Mouse (Mus musculus): Measurements from ENCODE around the gene Dner. TPM values are rescaled to one million over a fixed set of nuclear protein-coding genes. Genes with fewer than 3 reads are reported as not detected.

Dner gene
- total and polyA plus RNA-seq, 2 experiments from 2014 or later: 322 to 331 TPM

DNA sequence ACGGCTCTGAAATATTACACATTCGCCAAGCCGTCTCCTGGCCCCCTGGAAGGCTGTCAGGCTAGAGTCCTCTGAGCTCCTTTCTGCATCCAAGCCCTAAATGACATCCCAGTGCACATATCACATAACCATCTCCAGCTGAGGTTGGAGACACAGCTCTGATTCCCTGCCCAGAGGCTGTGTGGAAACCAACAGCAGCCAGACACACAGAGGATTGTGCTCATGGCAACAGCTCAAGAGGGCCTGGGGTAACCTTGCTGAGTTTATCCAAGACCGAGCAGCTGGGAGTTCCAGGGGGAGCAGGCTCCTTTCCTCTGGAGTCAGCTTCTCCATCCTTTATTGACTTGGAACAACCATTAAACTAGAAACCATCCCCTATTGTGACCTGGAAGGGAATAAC lies 177.7 kb downstream of the Dner start:
- 47% methylated on average over 4 of the region's 4 CpGs for WGBS
- no peaks in the 10 kb centered on the region for H3K4me1 ChIP-seq (ENCODE audit: insufficient read depth, low read length)
- peak overlapping the region; percentile 5; the same call in 1 of the 2 replicates for H3K27ac ChIP-seq
- no peaks in the 10 kb centered on the region for H3K27me3 ChIP-seq (ENCODE audit: insufficient read depth, low read length)
- no peak for TF ChIP-seq CTCF (IDR thresholded peaks at IDR 0.05; ENCODE audit: low read depth)
- H3K36me3 ChIP-seq (ENCODE audit: insufficient read depth, low read length): no peaks in the 10 kb centered on the region
- H3K4me3 ChIP-seq (ENCODE audit: low read length): no peak overlapping the region
- ATAC-seq (peak; percentile 63; the same call in 1 of the 2 replicates), DNase-seq (ENCODE audit: low spot score) (peak; percentile 32)
- no peak overlapping the region for H3K9ac ChIP-seq (replicated peaks; ENCODE audit: low read length)
- no peaks in the 10 kb centered on the region for H3K9me3 ChIP-seq (ENCODE audit: low read length)
- no peak overlapping the region for H3K4me2 ChIP-seq (ENCODE audit: low read depth, low read length)

DNA sequence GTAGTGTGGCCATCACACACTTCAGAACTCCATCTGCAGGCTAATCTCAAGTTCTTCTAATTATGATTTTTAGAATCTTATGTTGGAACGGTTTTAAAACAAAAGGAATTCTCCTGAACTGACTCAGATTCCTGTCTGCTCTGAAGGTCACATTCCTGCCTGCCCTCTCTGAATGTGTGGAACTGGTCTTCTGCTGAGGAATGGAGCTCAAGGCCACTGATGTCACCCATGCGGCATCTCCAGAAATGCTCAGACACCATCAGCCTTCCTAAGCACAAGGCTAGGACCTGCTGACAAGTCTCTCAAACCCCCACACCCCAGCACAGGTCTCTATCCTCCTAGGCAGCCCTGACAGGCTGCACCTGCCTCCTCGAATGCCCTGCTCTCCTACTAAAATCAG lies 182.8 kb downstream of the Dner start:
- Histone ChIP-seq H3K4me2 (ENCODE audit: low read depth, low read length) (no peak overlapping the region), H3K36me3 (ENCODE audit: insufficient read depth, low read length) (no peaks in the 10 kb centered on the region), H3K9ac (replicated peaks; ENCODE audit: low read length) (no peak overlapping the region), H3K27me3 (ENCODE audit: insufficient read depth, low read length) (no peaks in the 10 kb centered on the region), H3K27ac (no peak overlapping the region), H3K9me3 (ENCODE audit: low read length) (no peaks in the 10 kb centered on the region), H3K4me1 (ENCODE audit: insufficient read depth, low read length) (no peaks in the 10 kb centered on the region), H3K4me3 (ENCODE audit: low read length) (no peak overlapping the region)
- no peak for TF ChIP-seq CTCF (IDR thresholded peaks at IDR 0.05; ENCODE audit: low read depth)
- 53% methylated on average over 3 of the region's 3 CpGs for WGBS
- DNase-seq (ENCODE audit: low spot score) (no peak), ATAC-seq (no peak)

DNA sequence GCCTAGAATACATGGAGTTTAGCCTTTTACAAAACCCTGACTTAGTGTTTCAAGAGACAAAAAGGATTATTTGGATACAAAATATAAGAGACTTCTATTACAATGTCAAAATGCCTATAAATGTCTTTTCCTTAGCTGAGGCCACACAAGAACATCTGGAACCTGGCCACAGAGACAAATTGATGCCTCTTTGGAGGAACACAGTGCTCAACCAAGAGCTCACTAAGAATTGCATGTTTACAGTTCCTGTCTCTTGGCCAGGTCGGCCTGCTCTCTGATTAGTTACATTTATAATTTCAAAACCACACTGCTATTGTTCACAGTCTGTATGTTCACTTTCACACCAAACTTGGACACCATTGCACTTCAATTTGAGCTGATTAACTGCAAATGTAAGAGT lies 187.5 kb downstream of the Dner start:
- no peak for TF ChIP-seq CTCF (IDR thresholded peaks at IDR 0.05; ENCODE audit: low read depth)
- H3K36me3 ChIP-seq (ENCODE audit: insufficient read depth, low read length): no peaks in the 10 kb centered on the region
- H3K4me3 ChIP-seq (ENCODE audit: low read length): no peak overlapping the region
- H3K4me1 ChIP-seq (ENCODE audit: insufficient read depth, low read length): no peaks in the 10 kb centered on the region
- H3K27ac ChIP-seq: no peak overlapping the region
- ATAC-seq (no peak), DNase-seq (ENCODE audit: low spot score) (no peak)
- no peaks in the 10 kb centered on the region for H3K27me3 ChIP-seq (ENCODE audit: insufficient read depth, low read length)
- H3K9ac ChIP-seq (replicated peaks; ENCODE audit: low read length): no peak overlapping the region
- 84% methylated on average over 1 of the region's 1 CpGs for WGBS
- H3K9me3 ChIP-seq (ENCODE audit: low read length): no peaks in the 10 kb centered on the region
- H3K4me2 ChIP-seq (ENCODE audit: low read depth, low read length): no peak overlapping the region

DNA sequence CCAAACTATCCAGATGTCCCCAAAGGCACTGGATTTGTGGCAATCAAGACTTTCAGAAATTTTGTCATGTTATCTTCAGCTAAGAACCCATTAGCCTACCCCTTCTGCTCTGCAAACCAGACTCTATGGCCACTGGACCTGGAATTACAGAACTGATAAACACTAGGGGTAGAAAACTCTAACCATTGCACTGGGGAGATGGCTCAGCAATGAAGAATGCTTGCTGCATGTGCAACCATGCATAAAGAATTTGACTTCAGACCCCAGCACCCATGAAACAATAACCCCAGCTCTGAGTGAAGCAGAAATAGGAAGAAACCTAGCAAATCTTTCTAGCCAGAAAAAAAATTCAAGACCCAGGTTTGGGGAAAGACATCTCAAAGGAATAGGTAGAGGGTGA lies 188.5 kb downstream of the Dner start:
- H3K27ac ChIP-seq: no peak overlapping the region
- H3K4me2 ChIP-seq (ENCODE audit: low read depth, low read length): no peak overlapping the region
- H3K4me1 ChIP-seq (ENCODE audit: insufficient read depth, low read length): no peaks in the 10 kb centered on the region
- ATAC-seq (no peak), DNase-seq (ENCODE audit: low spot score) (no peak)
- H3K9ac ChIP-seq (replicated peaks; ENCODE audit: low read length): no peak overlapping the region
- no peak for TF ChIP-seq CTCF (IDR thresholded peaks at IDR 0.05; ENCODE audit: low read depth)
- no peaks in the 10 kb centered on the region for H3K27me3 ChIP-seq (ENCODE audit: insufficient read depth, low read length)
- H3K36me3 ChIP-seq (ENCODE audit: insufficient read depth, low read length): no peaks in the 10 kb centered on the region
- H3K9me3 ChIP-seq (ENCODE audit: low read length): no peaks in the 10 kb centered on the region
- no peak overlapping the region for H3K4me3 ChIP-seq (ENCODE audit: low read length)

DNA sequence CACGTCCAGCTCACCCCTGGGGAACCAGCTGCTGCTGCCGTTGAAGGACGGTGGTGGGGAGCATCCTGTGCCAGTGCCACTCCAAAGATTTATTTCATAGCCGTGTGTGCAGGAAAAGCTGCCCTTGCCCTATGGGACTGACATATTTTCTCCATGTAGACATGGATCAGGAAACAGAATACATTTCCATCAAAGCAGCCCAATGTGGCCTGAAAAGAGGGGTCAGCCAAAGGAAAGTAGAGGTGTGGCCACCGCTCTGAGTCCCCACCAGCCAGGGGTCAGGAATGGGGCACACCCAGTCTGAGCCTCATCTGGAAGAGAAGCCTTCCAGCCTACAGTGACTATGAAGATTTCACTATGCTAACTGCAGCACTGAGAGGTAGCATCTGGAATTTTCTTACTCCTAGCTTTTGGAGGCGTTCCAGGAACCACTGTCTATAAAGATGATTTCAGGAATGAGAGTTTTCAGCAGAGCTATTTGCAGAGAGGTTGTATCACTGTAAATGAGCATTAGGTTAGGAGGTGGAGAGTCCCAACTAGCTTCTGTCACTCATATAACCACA lies 189.0 kb downstream of the Dner start:
- H3K4me2 ChIP-seq (ENCODE audit: low read depth, low read length): no peak overlapping the region
- H3K4me1 ChIP-seq (ENCODE audit: insufficient read depth, low read length): no peaks in the 10 kb centered on the region
- no peak for TF ChIP-seq CTCF (IDR thresholded peaks at IDR 0.05; ENCODE audit: low read depth)
- peak; percentile 38 for DNase-seq (ENCODE audit: low spot score)
- H3K9me3 ChIP-seq (ENCODE audit: low read length): no peaks in the 10 kb centered on the region
- 54% methylated on average over 6 of the region's 6 CpGs for WGBS
- H3K27me3 ChIP-seq (ENCODE audit: insufficient read depth, low read length): no peaks in the 10 kb centered on the region
- no peak overlapping the region for H3K27ac ChIP-seq
- no peaks in the 10 kb centered on the region for H3K36me3 ChIP-seq (ENCODE audit: insufficient read depth, low read length)
- ATAC-seq: peak; percentile 51; the same call in 1 of the 2 replicates
- no peak overlapping the region for H3K9ac ChIP-seq (replicated peaks; ENCODE audit: low read length)
- H3K4me3 ChIP-seq (ENCODE audit: low read length): no peak overlapping the region

DNA sequence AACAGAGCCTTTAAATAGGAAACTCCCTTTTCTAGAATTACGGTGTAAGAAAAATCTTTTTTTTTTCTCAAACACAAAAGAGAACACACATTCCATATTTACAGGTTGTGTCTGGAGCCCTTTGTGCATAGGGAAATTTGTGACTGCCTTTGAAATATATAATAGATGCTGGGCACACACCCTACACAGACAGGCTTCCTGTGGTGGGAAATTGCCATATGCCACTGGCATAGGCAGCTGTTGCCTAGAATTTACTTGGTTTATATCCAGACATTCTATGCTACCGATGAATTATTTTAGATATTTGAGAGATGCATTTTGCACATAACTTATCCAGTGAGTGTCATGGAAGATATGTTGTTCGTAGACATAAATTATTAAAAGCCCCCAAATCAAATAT lies 195.3 kb downstream of the Dner start:
- H3K9me3 ChIP-seq (ENCODE audit: low read length): no peaks in the 10 kb centered on the region
- no peak for TF ChIP-seq CTCF (IDR thresholded peaks at IDR 0.05; ENCODE audit: low read depth)
- no peak overlapping the region for H3K4me2 ChIP-seq (ENCODE audit: low read depth, low read length)
- H3K27ac ChIP-seq: no peak overlapping the region
- H3K4me3 ChIP-seq (ENCODE audit: low read length): no peak overlapping the region
- DNase-seq (ENCODE audit: low spot score) (no peak), ATAC-seq (no peak)
- H3K4me1 ChIP-seq (ENCODE audit: insufficient read depth, low read length): no peaks in the 10 kb centered on the region
- H3K36me3 ChIP-seq (ENCODE audit: insufficient read depth, low read length): no peaks in the 10 kb centered on the region
- 78% methylated on average over 3 of the region's 3 CpGs for WGBS
- no peaks in the 10 kb centered on the region for H3K27me3 ChIP-seq (ENCODE audit: insufficient read depth, low read length)
- no peak overlapping the region for H3K9ac ChIP-seq (replicated peaks; ENCODE audit: low read length)

DNA sequence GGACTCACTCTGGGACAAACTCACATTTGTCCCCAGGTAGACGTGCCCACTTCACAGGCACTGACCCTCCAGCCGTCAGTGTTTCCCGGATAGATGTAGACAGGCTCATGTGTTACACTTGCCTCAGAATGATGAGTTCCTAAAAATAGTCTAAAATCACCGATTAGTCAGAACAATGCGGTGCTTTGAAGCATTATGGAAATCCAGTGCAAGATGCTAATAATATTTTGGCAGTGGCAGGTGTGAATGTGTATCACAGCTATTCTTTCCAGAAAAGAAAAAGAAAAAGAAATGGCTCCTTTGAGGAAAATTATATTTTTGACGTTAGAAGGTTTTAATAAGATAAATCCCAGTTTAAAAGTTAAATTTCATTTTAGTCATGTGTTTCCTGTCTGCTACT lies 204.3 kb downstream of the Dner start:
- H3K9me3 ChIP-seq (ENCODE audit: low read length): no peaks in the 10 kb centered on the region
- 76% methylated on average over 6 of the region's 6 CpGs for WGBS
- no peak overlapping the region for H3K4me3 ChIP-seq (ENCODE audit: low read length)
- no peaks in the 10 kb centered on the region for H3K27me3 ChIP-seq (ENCODE audit: insufficient read depth, low read length)
- TF ChIP-seq CTCF (IDR thresholded peaks at IDR 0.05; ENCODE audit: low read depth): no peak
- H3K27ac ChIP-seq: 0 out of 2 replicates have a peak overlapping the region, but pooled peaks have one; percentile 4
- H3K9ac ChIP-seq (replicated peaks; ENCODE audit: low read length): no peak overlapping the region
- no peak overlapping the region for H3K4me2 ChIP-seq (ENCODE audit: low read depth, low read length)
- no peaks in the 10 kb centered on the region for H3K4me1 ChIP-seq (ENCODE audit: insufficient read depth, low read length)
- no peaks in the 10 kb centered on the region for H3K36me3 ChIP-seq (ENCODE audit: insufficient read depth, low read length)
- DNase-seq (ENCODE audit: low spot score): no peak
- no peak for ATAC-seq

All from hindbrain, postnatal 0 days (tissue).